Mouse (Mus musculus) frontal cortex, postnatal 25 days (tissue): ENCODE measurements at regions not wholly inside any gene's neighbourhood (a gene's known extent, or its start where the extent isn't known, plus 50 kb on each side); places are given as distances from the start of the nearest gene placed in this dataset.
"Not testable (repeated sequence)": the region's sequence is repeated elsewhere in the genome, so short reads cannot be mapped to it uniquely, and the experiment has no call there.

Experiments
- DNase-seq, 2 experiments: peaks; one replicate each; pipeline ENCODE4 v3.0.0; 2022; ENCODE audit warnings: low spot score in 2 of 2

DNA sequence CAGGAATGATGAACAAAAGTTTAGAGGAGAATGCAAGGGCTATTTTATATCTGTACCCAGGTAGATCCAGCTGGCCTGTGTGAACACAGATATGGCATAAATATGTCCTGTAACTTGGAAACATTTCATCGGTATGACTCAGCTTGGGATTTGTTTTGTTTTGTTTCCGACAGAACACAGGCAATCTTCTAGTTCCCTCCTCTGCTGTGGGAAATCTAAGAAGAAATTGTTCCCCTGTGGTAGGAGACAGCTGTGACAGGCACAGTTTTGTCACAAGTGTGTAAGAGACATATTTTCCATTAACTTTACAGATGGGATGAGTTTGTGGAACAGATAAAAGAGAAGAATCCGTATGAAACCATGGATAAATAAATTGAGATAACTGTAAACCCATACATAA lies 687.0 kb downstream of the Tpm3-rs7 start:
- no peak for DNase-seq

DNA sequence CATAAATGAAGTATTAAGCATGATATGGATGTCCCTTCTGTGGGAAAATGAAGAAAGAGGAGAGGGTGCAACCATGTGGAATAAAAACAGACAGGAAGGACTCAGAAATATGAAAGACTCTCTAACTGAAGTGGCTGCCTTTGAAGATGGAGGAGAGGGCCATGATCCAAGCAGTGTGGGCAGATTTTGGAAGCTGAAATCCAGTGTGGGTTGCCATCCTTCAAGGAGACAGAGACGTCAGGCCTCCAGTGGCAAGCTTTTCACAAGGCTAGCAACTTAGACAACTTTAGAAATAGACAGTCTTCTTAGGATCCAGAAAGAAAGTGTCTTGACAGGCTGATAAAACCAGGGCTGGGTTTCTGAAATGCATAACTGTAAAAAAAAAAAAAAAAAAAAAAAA lies 688.0 kb downstream of the Tpm3-rs7 start:
- DNase-seq = peak in 1 of 2 experiments; percentile 10

DNA sequence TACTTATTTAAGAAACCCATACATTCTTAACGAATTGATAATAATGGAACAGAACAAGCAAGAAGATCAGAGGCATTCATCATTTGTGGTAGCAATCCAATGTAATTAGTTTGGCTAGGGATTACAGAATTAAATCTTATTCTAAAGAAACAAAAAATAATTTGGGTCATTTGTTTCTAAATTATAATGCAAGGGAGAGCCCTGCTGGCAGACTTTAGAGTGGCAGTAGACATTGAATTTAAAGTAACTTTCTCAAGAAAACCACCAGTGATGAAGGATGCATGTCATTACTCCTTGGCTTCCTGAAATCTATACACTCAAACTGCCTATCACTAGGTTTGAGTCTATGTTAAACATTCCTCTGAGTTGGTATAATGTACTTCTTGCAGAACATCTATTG lies 722.7 kb downstream of the Tpm3-rs7 start:
- DNase-seq = no peak

DNA sequence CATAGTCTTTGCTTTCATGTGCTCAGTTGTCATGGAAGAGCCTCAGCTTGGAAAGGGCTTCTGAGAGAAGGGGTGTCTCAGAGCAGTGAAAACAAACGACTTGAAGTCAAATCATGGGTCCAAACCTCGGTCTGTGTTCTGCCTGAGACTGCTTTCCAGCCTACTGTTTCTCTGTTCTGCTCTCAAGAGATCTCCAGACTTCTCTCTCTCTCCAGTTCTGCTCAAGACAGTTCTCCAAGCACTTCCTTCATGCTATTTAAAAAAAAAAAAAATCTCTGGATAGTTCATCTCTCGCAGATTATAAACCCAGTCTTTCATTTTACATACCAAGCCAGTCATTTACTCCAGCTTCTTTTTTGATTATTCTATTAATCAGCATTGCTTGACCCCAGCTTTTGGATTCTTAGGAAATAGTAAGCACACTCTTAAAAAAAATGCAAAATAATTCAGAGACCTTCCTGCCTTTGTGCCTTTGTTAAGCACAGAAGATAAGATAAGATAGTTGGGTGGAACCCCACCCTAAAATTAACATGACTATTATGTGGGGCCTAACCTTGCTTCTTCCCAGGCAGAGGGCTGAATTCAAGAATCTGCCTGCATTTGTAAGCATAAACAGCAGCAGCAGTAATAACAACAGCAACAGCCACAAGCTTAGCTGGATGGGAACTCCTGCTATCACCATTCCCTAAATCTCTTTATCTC lies 724.4 kb downstream of the Tpm3-rs7 start:
- DNase-seq = no peak

DNA sequence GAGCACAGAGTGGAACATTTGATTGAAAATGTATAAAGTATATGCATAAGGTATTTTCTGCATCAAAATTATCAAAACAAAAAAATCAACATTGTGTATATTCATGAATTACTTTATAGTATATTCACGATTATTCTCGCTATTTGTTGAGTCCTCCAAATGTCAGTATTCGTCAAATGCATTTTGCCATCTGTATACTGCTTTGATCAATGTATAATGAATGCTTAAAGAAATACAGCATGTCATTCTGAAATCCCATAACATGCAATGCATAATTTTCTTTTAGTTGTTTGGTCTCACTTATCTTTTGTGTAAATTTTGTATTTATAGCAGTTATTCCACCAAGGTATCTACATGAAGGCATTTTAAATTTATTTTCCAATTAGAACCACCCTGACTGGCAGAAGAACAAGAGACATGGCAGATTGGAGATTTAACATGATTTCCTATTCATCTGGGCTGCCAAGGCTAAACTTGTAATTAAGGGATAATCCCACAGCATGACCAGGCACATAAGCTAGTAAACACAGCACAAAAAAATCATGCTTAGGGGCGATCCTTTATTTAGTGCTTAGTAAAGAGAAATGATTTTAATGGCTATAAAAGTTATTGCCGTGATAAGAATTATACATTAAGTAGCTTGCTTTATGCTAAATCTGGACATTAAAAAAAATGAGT lies 739.3 kb downstream of the Tpm3-rs7 start:
- no peak for DNase-seq

DNA sequence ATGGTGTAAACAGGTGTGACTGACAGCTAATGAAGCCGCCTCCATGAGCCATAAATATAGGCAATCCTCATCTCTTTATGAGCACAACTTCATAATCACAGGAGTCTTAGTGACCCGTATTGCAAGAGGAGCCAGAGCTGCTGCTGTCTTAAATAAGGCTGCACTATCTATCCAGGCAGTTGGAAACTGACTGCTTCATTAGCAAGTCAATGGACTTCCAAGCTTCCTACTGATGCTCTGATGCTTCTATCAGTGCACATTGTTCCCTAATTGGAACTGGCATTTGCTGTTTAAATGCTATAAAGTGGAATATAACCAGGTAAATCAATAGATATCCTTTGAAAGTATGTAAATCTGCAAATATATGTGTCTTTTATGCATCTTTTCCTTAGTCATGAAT lies 746.9 kb downstream of the Tpm3-rs7 start:
- no peak for DNase-seq

DNA sequence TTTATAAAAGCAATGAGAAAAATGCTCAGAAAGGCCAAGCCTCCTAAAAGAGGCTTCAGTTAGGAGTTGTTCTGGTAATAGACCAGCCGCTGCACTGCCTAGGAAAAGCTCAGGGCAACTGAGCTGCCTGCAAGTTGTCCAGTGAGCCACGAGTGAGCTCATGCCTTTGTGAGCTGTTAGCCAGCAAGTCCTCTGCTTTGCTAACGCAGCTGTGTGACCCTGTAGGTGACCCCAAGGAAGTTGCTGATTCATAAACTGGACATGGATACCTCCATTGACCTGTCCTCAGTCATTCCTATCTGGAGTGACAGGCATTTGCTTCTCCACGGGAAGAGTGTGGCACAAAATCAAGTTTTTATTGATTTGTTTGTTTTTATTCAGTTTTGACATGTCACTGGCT lies 748.2 kb downstream of the Tpm3-rs7 start:
- no peak for DNase-seq

DNA sequence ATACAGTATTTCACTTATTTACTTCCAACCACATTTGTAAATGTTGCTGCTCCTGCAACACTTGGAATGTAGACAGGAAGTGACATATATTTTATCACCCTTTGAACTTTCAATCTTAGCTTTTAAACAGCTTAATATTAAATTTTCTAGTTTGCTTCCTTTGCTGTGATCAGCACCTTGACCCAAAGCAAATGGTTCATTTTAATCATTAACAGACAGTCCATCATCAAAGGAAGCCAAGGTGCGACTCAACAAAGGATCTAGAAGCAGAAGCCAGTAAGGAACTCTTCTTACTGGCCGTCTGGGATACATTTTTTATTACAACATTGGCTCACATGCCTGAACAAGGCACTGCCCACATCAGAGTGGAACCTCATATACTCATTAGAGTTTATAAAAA lies 758.8 kb downstream of the Tpm3-rs7 start:
- DNase-seq = no peak

DNA sequence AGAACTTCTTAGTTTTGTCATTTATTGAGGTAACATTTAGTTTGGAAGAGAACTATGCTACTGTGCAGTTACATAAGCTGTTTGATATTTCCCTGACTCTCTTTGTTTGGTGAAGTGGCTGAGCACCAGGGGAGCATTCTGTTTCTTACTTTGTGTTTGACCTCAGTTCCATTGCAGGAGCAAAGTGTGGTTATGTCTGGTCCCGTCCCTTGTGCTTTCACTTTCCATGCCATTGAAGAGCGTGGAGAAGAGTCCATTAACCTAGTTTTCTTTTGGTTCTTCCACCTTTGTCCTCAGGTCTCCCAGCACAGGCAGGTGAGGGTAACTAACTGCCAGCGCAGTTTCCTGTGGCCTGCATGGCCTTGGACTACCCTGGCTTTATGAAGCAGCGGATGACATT lies 759.6 kb downstream of the Tpm3-rs7 start:
- no peak for DNase-seq

DNA sequence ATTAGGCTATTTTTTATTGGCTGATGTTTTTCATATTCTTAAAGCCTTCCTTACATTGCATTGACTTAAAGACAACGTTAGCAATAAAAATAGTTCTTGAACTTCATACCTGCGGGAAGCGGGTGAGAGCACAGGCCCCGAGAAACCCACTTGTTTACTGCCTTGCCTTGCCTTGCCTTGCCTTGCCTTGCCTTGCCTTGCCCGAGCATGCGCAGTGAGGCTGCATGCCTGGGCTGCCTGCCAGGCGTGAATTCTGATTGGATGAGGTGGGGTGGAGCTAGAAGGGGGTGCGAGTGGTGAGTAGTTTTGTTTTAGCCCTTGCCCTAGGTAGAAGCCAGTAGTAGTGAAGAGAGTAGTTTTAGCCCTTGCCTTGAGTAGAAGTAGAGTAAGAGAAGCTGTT lies 792.4 kb downstream of the Tpm3-rs7 start:
- DNase-seq = no peak

DNA sequence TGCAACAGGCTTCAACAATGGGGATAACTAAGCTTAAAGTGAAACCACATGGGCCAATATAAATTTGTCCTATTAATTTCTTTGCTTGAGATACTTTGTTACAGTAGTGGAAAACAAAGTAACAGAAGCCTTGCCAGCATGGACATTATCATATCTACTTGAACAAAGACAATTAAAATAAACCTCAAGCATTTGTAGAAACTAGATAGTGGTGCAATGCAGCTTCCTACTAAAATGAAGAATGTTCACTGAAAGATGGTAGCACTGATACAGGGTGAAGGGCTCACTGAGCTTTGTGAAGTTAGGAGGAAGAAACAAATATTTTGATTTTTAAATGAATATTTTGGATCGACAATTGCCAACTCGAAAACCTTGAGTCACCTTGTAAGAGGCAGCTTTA lies 814.1 kb downstream of the Tpm3-rs7 start:
- DNase-seq = no peak

DNA sequence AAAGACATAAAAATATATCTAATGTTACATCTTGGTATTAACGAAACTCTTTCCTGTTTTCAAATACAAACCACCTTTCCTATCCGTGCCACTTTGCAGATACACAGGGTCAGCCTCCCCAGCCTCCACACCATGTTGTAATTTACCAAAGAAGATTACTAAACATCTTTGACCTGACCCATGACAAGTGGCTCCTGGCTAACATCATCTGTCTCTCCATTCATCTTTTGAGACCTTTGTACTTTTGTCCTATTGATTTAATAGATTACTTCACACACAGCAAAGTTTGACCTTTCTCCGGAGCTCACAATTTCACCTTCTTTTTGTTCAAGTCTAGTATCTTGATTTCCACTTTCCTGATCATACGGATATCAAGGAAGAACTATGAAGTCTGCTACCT lies 851.6 kb downstream of the Tpm3-rs7 start:
- DNase-seq = no peak

DNA sequence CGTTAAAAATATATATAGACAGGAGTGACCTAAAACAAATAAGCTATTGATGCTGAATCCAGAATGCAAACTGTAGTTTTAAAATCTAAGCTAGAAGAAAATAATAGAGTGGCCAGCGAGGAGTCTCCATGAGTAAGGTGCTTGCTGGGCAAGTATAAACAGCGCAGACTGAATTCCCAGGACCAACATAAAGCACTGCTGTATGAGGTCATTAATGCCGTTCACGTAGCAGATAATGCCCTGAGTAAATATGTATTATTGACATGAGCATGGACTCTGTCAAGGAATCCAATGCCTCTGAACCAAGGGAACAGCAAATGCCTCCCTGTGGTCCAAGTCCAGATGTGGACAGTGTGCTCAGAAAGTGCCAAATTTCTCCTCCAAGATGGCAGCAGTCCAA lies 876.4 kb upstream of the Gpc5 start:
- no peak for DNase-seq

DNA sequence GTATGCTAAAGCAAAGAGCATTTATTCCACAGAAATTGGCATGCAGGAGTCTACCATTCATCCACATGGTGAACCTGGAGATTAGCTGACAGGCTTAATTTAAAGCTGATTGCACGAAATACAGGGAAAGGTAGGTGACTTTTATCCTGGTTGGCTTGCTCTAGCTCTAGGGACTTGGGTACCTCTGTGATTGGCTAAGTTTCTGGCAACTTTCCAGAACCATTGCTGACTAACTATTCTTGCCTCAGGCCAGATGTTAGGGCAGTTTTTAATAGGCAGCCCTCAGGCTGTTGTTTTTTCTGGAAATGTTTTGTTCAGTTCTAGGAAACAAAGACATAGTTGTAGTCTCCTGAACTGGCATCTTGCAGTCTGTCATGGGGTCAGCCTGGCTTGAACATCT lies 871.1 kb upstream of the Gpc5 start:
- no peak for DNase-seq

DNA sequence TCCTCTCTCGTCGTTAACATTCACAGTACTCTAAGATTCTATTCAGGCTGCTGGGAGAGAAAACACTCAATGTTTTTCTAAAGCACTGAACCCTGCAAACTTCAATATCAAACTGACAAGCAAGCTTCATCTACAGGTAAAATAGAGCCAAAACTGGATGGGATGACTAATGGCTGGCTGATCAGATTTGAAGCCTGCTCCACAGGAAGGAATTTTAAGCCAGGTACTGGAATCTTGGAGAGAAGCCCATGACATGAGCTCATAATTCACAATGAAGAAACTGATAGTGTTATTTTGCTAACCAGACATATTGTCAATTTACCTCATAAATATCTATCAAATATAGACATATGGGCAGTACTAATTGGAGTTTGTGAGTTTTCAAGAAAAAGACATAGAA lies 861.3 kb upstream of the Gpc5 start:
- DNase-seq = no peak

DNA sequence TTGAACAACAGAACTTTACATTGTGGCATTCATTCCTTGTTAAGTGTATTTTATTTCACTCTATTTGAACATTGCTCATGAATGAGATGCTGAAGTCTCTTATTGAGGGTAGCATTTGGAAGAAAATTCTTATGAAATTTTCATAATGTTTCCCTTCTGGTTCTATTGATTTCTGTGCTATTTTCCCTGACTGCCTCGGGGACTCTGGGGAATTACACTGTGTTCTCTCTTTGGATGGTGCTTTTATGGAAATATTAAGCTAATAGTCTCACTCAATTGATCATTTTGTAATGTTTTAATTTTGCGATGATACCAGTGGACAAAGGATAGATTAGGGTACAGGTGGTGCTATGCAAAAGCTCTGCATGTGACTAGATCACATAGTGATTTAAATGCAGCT lies 837.0 kb upstream of the Gpc5 start:
- no peak for DNase-seq

DNA sequence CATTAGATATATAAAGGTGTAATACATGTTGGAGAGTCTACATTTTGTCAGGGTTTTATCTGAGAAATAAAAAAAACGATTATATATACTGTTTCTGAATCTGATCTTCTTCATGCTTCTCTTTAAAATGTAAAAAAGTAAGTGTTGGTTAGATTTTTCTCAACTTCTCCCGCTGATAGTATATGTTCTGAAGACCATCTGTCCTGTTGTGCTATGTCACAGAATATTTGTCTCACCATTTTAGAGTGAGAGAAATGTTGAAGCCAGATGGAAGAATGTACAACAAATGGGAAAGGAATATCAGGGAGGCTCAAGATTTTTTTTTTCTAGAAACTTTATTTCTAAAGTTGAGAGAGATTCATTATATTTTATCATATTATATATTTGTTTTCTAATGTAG lies 830.4 kb upstream of the Gpc5 start:
- no peak for DNase-seq

DNA sequence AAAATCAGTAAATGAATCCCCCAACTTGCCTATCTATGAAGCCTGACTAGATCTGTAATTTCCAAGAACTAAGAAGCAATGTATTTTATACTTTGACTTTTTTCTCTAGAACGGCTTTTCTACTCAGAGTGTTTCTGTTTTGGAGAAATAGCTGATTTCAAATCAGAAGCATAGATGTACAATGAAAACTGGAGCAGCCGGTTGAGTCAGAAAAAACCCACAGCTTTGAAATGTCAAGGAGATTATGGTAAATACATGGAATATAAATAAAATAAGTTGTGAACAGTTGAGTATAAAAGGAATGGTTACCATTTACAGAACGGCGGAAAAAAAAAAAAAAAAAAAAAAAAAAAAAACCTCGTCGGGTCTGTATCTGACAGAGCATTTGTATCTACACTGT lies 791.4 kb upstream of the Gpc5 start:
- no peak for DNase-seq

DNA sequence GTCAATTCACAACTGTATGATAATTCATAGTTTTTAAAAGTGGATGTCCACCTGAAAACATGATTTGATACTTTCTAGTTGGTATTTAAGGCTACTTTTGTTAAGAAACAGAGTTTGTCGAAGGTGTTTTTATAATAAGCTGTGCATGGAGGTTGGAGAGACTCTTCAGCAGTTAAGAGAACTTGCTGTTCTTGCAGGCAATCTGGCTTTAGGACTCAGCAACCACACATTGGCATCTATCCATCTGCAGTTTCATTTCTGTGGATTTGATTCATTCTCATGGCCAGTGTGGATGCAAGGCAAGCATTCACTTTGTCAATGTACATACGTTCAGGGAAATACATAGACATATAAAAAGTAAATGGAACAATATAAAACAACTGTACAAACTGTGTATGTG lies 784.5 kb upstream of the Gpc5 start:
- DNase-seq = no peak

DNA sequence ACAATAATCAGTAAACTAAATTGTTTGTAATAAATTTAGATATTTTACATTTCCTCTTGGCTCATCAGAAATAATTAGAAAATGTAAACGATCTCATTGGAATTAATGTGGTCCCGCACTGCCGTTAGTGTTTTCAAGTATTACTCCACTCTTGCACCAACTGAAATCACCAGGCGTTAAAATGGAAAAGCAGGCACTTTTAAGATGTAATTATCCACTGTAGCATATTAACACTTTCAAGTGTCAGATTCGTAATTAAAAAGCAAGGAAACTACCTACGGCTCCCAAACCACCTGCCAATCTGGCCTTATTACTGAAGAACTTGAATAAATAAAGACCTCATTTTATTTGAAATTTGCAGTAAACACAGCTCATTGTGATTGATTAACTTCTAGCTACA lies 759.4 kb upstream of the Gpc5 start:
- no peak for DNase-seq

DNA sequence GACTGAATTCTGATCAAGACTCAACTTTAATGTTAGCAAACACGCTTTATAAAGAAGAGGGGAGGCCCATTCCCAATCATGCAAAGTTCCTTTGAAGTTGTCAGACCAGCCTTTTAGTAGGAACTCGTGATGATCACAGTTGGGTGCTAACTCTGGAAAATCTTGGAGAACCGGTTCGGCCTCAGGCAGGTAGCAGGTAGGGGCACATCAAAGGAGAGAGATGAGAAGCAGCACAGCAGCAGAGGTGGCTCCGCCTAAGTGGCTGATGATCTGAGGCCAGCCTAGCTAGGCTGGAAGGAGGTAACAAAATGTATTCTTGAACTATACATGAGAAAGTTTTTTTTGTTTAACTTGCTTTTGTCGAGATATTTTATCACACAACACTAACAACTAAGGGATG lies 742.7 kb upstream of the Gpc5 start:
- DNase-seq = no peak

DNA sequence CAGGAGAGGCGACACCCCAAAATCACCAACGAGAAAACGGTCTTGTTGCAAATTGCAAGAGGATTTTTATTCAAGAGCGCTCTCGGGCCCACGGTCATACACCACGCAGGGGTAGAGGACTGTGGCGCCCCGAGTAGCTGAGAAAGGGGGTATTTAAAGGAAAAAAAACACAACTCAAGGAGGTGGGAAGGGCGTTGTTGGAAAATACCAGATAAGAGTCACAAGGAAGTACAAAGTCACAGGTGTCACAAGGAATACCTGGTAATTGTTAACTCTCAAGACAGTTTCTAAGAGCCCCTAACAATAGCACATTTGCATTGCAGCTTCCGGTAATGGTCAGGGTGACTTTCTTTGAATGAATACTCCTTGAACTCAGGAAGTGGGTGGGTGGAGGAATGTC lies 742.2 kb upstream of the Gpc5 start:
- DNase-seq = not testable (repeated sequence)

DNA sequence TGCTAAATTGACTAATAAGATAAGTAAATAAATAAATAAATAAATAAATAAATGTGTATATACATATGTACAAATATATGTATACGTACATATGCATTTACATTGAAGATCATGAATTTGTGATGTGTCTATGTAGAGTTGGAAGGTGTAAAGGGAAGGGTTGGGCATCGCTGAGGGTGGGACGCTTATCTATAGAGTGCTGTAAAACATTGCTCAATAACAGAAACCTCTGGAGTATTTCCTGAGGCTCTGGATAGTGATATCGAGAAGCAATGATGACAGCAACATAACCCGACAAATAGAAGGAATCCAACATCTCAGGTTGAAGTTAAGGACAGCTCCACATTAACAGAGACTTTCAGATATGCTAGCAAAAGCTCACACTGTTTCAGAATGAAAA lies 739.7 kb upstream of the Gpc5 start:
- DNase-seq = no peak

DNA sequence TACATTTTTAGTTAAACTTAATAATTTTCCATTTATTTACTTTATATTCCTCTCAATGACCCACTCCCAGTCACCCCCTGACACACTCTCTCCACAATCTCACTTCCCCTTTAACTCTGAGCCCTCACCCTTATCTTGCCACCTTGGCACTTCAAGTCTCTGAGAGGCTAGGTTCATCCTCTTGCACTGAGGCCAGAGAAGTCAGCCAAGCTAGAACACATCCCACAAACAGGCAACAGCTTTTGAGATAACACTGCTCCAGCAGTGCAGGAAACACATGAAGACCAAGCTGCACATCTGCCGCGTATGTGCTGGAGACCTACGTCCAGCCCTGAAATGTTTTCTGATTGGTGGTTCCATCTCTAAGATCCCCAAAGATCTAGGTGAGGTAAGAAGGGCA lies 717.2 kb upstream of the Gpc5 start:
- no peak for DNase-seq
